Mouse (Mus musculus) layer of hippocampus, adult 2 months (tissue): ENCODE results near the gene Pcolce2. TPM values are rescaled to one million over a fixed set of nuclear protein-coding genes. Genes with fewer than 3 reads are reported as not detected.

ENCODE experiments used
- DNase-seq, 2 experiments: peaks; one replicate each; pipeline ENCODE4 v3.0.0; 2022; ENCODE audit warnings: low spot score in 2 of 2
- H3K27ac ChIP-seq: fragments of 200-600 bp; 2 replicates; pipeline ENCODE4 v1.8.1; 2022
- H3K4me3 ChIP-seq: fragments of 200-600 bp; 2 replicates; pipeline ENCODE4 v1.8.1; 2022; ENCODE audit warnings: mild to moderate bottlenecking
- CTCF ChIP-seq: fragments of 200-600 bp; conservative IDR thresholded peaks from 2 replicates; pipeline ENCODE4 v1.8.1; 2022; ENCODE audit warnings: antibody characterized with exemption, mild to moderate bottlenecking, moderate library complexity
- total RNA-seq, 2 experiments: library from RNA; stranded (reverse); gene quantifications; 2 replicates each; pipeline ENCODE4 v1.2.3; 2021

The Pcolce2 gene
- total RNA-seq, 2 experiments from 2014 or later, result 2.9 to 3.0 TPM

- TF ChIP-seq CTCF, result no peak
- Histone ChIP-seq H3K4me3 (no peak overlapping the region), H3K27ac (no peak overlapping the region)
- no peak for DNase-seq
Measured at GRCm38 (mm10) chr9:95694526-95694925, 57.1 kb downstream of the Pcolce2 start.

GRCm38 (mm10) chr9:95695023-95695422, 57.6 kb downstream of the Pcolce2 start:
- no peak overlapping the region for H3K27ac ChIP-seq
- no peak for TF ChIP-seq CTCF
- DNase-seq, result no peak
- H3K4me3 ChIP-seq, result no peak overlapping the region

GRCm38 (mm10) chr9:95696581-95696980, 59.2 kb downstream of the Pcolce2 start:
- DNase-seq, result no peak
- no peak overlapping the region for H3K4me3 ChIP-seq
- no peak for TF ChIP-seq CTCF
- no peak overlapping the region for H3K27ac ChIP-seq

- peak in 1 of 2 experiments; percentile 27 for DNase-seq
- no peak overlapping the region for H3K27ac ChIP-seq
- H3K4me3 ChIP-seq, result no peak overlapping the region
- TF ChIP-seq CTCF, result peak; percentile 83
Measured at GRCm38 (mm10) chr9:95697808-95698207, 60.4 kb downstream of the Pcolce2 start.

GRCm38 (mm10) chr9:95699273-95699672, 61.9 kb downstream of the Pcolce2 start:
- no peak for TF ChIP-seq CTCF
- peak; percentile 37 to 52 for DNase-seq
- Histone ChIP-seq H3K4me3 (no peak overlapping the region), H3K27ac (peak overlapping the region; percentile 64)

GRCm38 (mm10) chr9:95704078-95704477, 66.7 kb downstream of the Pcolce2 start:
- TF ChIP-seq CTCF, result no peak
- H3K27ac ChIP-seq, result peak overlapping the region; percentile 29; the same call in 1 of the 2 replicates
- H3K4me3 ChIP-seq, result no peak overlapping the region
- no peak for DNase-seq

- Histone ChIP-seq H3K4me3 (no peak overlapping the region), H3K27ac (no peak overlapping the region)
- TF ChIP-seq CTCF, result no peak
- no peak for DNase-seq
Measured at GRCm38 (mm10) chr9:95705371-95705770, 68.0 kb downstream of the Pcolce2 start.

GRCm38 (mm10) chr9:95708943-95709342, 71.5 kb downstream of the Pcolce2 start:
- TF ChIP-seq CTCF, result peak; percentile 57
- Histone ChIP-seq H3K27ac (no peak overlapping the region), H3K4me3 (no peak overlapping the region)
- no peak for DNase-seq

GRCm38 (mm10) chr9:95712574-95712973, 75.2 kb downstream of the Pcolce2 start:
- no peak for TF ChIP-seq CTCF
- Histone ChIP-seq H3K4me3 (no peak overlapping the region), H3K27ac (no peak overlapping the region)
- DNase-seq, result no peak

GRCm38 (mm10) chr9:95736238-95736637, 98.8 kb downstream of the Pcolce2 start:
- peak; percentile 67 for TF ChIP-seq CTCF
- no peak overlapping the region for H3K4me3 ChIP-seq
- H3K27ac ChIP-seq, result no peak overlapping the region
- no peak for DNase-seq

GRCm38 (mm10) chr9:95744845-95745613, 107.6 kb downstream of the Pcolce2 start:
- no peak for DNase-seq
- H3K27ac ChIP-seq, result no peak overlapping the region
- no peak for TF ChIP-seq CTCF
- no peak overlapping the region for H3K4me3 ChIP-seq

GRCm38 (mm10) chr9:95747298-95747697, 109.9 kb downstream of the Pcolce2 start:
- TF ChIP-seq CTCF, result no peak
- no peak overlapping the region for H3K4me3 ChIP-seq
- H3K27ac ChIP-seq, result no peak overlapping the region
- no peak for DNase-seq

Other genes with a start within 250 kb of the Pcolce2 start
- 100 to 1,000 TPM; 103 to 109 TPM for gene Chst2, start 230.9 kb upstream of the Pcolce2 start, total RNA-seq
- gene U2surp, start 125.6 kb upstream of the Pcolce2 start, total RNA-seq, result 10 to 100 TPM; 71.1 to 74.4 TPM
- gene Paqr9, start 77.9 kb upstream of the Pcolce2 start, total RNA-seq, result 10 to 100 TPM; 45.9 to 47.6 TPM
- 10 to 100 TPM; 45.2 to 49.2 TPM for gene Trpc1, start 112.8 kb downstream of the Pcolce2 start, total RNA-seq
- 10 to 100 TPM in 1 of 2 experiments, 1 to 10 TPM in 1; 9.2 to 12.3 TPM for gene Pls1, start 207.7 kb downstream of the Pcolce2 start, total RNA-seq
- 10 to 100 TPM; 11.8 to 13.4 TPM for gene Atr, start 220.0 kb downstream of the Pcolce2 start, total RNA-seq